Mouse (Mus musculus) C2C12 (cell line): ENCODE data around the gene Ttc7.

Experiments
- CTCF ChIP-seq: IDR thresholded peaks from one replicate; pipeline ENCODE4 v1.5.1; 2011; ENCODE audit not compliant: control insufficient read depth, insufficient read depth, insufficient read length
- FOSL1 ChIP-seq: IDR thresholded peaks from one replicate; pipeline ENCODE4 v1.8.0; 2011; ENCODE audit warnings: mild to moderate bottlenecking, low read length; ENCODE audit not compliant: poor library complexity, insufficient read depth, severe bottlenecking
- MAX ChIP-seq: IDR thresholded peaks from one replicate; pipeline ENCODE4 v1.6.1; 2011; ENCODE audit warnings: mild to moderate bottlenecking, control low read depth
- MYOD1 ChIP-seq: IDR thresholded peaks from one replicate; pipeline ENCODE4 v1.6.1; 2011; ENCODE audit warnings: low read depth; ENCODE audit not compliant: control insufficient read depth, insufficient read length
- USF1 ChIP-seq: IDR thresholded peaks from one replicate; pipeline ENCODE4 v1.6.1; 2011; ENCODE audit warnings: low read depth, mild to moderate bottlenecking, control low read depth, moderate library complexity

DNA sequence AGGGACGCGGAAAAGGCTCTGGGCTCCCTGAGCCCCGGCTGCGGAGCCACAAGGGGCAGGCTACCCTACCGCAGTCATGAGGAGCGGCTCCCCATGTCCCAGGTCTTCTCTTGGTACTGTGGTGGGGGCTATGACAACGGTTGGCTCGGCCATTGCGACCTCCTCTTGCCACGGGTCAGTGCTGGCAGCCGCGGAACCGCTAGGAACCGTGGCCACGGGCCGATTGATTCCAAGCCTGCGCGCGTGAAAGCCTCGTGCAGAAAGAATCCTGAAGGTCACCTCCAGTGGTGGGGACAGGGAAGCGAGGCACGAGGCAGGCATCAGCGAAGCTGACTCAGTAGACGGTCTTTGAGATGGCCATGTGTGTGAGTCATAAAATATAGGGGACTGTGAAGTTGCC lies 144.8 kb downstream of the Ttc7 start, which contains the start of gene Stpg4:
- TF ChIP-seq CTCF (no peak), MAX (no peak), FOSL1 (no peak), USF1 (no peak), MYOD1 (no peak)
